Mouse (Mus musculus): ENCODE data around the gene Hoxd11. TPM values are rescaled to one million over a fixed set of nuclear protein-coding genes. Genes with fewer than 3 reads are reported as not detected.

The Hoxd11 gene
- polyA plus RNA-seq, 1 experiment: not detected

- Histone ChIP-seq H3K9me3 (ENCODE audit: control insufficient read depth, low read length) (peaks cover 9% of the 10 kb centered on the region), H3K36me3 (ENCODE audit: control insufficient read depth) (no peaks in the 10 kb centered on the region), H3K4me1 (ENCODE audit: control insufficient read depth) (no peaks in the 10 kb centered on the region), H3K27me3 (ENCODE audit: control insufficient read depth) (peaks cover 100% of the 10 kb centered on the region), H3K4me3 (replicated peaks) (no peak overlapping the region)
- TF ChIP-seq GATA1 (IDR thresholded peaks at IDR 0.05; ENCODE audit: low read length) (no peak), TAL1 (IDR thresholded peaks at IDR 0.05; ENCODE audit: low read length) (no peak)
Observed at GRCm38 (mm10) chr2:74655420-74655781, 24.0 kb upstream of the Hoxd11 start.

- TF ChIP-seq GATA1 (IDR thresholded peaks at IDR 0.05; ENCODE audit: low read length): no peak
- TF ChIP-seq TAL1 (IDR thresholded peaks at IDR 0.05; ENCODE audit: low read length): no peak
- no peaks in the 10 kb centered on the region for H3K4me1 ChIP-seq (ENCODE audit: control insufficient read depth)
- peaks cover 11% of the 10 kb centered on the region for H3K9me3 ChIP-seq (ENCODE audit: control insufficient read depth, low read length)
- H3K4me3 ChIP-seq (replicated peaks): no peak overlapping the region
- no peaks in the 10 kb centered on the region for H3K36me3 ChIP-seq (ENCODE audit: control insufficient read depth)
- H3K27me3 ChIP-seq (ENCODE audit: control insufficient read depth): peaks cover 100% of the 10 kb centered on the region
Observed at GRCm38 (mm10) chr2:74655821-74656631, 23.3 kb upstream of the Hoxd11 start.

- H3K27me3 ChIP-seq (ENCODE audit: control insufficient read depth): peaks cover 100% of the 10 kb centered on the region
- peaks cover 11% of the 10 kb centered on the region for H3K9me3 ChIP-seq (ENCODE audit: control insufficient read depth, low read length)
Observed at GRCm38 (mm10) chr2:74656632-74657021, 22.7 kb upstream of the Hoxd11 start.

GRCm38 (mm10) chr2:74657251-74658023 lies 21.9 kb upstream of the Hoxd11 start:
- Histone ChIP-seq H3K36me3 (ENCODE audit: control insufficient read depth) (no peaks in the 10 kb centered on the region), H3K4me1 (ENCODE audit: control insufficient read depth) (no peaks in the 10 kb centered on the region), H3K27me3 (ENCODE audit: control insufficient read depth) (peaks cover 100% of the 10 kb centered on the region), H3K4me3 (replicated peaks) (no peak overlapping the region), H3K9me3 (ENCODE audit: control insufficient read depth, low read length) (peaks cover 11% of the 10 kb centered on the region)
- TF ChIP-seq TAL1 (IDR thresholded peaks at IDR 0.05; ENCODE audit: low read length): no peak

More at GRCm38 (mm10) chr2:74656632-74657021, 22.7 kb upstream of the Hoxd11 start:
- Histone ChIP-seq H3K4me3 (replicated peaks) (no peak overlapping the region), H3K4me1 (ENCODE audit: control insufficient read depth) (no peaks in the 10 kb centered on the region), H3K36me3 (ENCODE audit: control insufficient read depth) (no peaks in the 10 kb centered on the region)
- TF ChIP-seq TAL1 (IDR thresholded peaks at IDR 0.05; ENCODE audit: low read length) (no peak), GATA1 (IDR thresholded peaks at IDR 0.05; ENCODE audit: low read length) (no peak)

GRCm38 (mm10) chr2:74658024-74658666 lies 21.2 kb upstream of the Hoxd11 start:
- no peak overlapping the region for H3K4me3 ChIP-seq (replicated peaks)
- no peaks in the 10 kb centered on the region for H3K36me3 ChIP-seq (ENCODE audit: control insufficient read depth)
- H3K9me3 ChIP-seq (ENCODE audit: control insufficient read depth, low read length): peaks cover 11% of the 10 kb centered on the region
- no peaks in the 10 kb centered on the region for H3K4me1 ChIP-seq (ENCODE audit: control insufficient read depth)
- TF ChIP-seq GATA1 (IDR thresholded peaks at IDR 0.05; ENCODE audit: low read length): no peak
- no peak for TF ChIP-seq TAL1 (IDR thresholded peaks at IDR 0.05; ENCODE audit: low read length)
- H3K27me3 ChIP-seq (ENCODE audit: control insufficient read depth): peaks cover 100% of the 10 kb centered on the region

GRCm38 (mm10) chr2:74658667-74659371 lies 20.5 kb upstream of the Hoxd11 start:
- H3K36me3 ChIP-seq (ENCODE audit: control insufficient read depth): no peaks in the 10 kb centered on the region
- H3K4me1 ChIP-seq (ENCODE audit: control insufficient read depth): no peaks in the 10 kb centered on the region
- no peak overlapping the region for H3K4me3 ChIP-seq (replicated peaks)
- peaks cover 11% of the 10 kb centered on the region for H3K9me3 ChIP-seq (ENCODE audit: control insufficient read depth, low read length)
- peaks cover 100% of the 10 kb centered on the region for H3K27me3 ChIP-seq (ENCODE audit: control insufficient read depth)
- TF ChIP-seq GATA1 (IDR thresholded peaks at IDR 0.05; ENCODE audit: low read length) (no peak), TAL1 (IDR thresholded peaks at IDR 0.05; ENCODE audit: low read length) (no peak)

- Histone ChIP-seq H3K27me3 (ENCODE audit: control insufficient read depth) (peaks cover 100% of the 10 kb centered on the region), H3K4me1 (ENCODE audit: control insufficient read depth) (no peaks in the 10 kb centered on the region), H3K36me3 (ENCODE audit: control insufficient read depth) (no peaks in the 10 kb centered on the region), H3K4me3 (replicated peaks) (no peak within 1 kb of the TSS), H3K9me3 (ENCODE audit: control insufficient read depth, low read length) (peaks cover 11% of the 10 kb centered on the region)
- TF ChIP-seq TAL1 (IDR thresholded peaks at IDR 0.05; ENCODE audit: low read length) (no peak), GATA1 (IDR thresholded peaks at IDR 0.05; ENCODE audit: low read length) (no peak)
Observed at GRCm38 (mm10) chr2:74659507-74660005, 19.8 kb upstream of the Hoxd11 start, which contains the start of gene Evx2. Gene Evx2, minus strand, starts transcription at chr2:74659557.
